Mouse (Mus musculus) embryonic facial prominence, embryonic 15.5 days (tissue): ENCODE measurements around the gene Gm10382. TPM values are rescaled to one million over a fixed set of nuclear protein-coding genes. Genes with fewer than 3 reads are reported as not detected.
"Not testable (repeated sequence)": the region's sequence is repeated elsewhere in the genome, so short reads cannot be mapped to it uniquely, and the experiment has no call there.

ENCODE experiments used
- ATAC-seq: fragments of 200-750 bp; cut with Nextera tagmentation; 2 replicates; pipeline ENCODE4 v1.8.0; 2017; ENCODE audit warnings: low read depth, moderate TSS enrichment; ENCODE audit not compliant: insufficient number of reproducible peaks, low FRiP score, low TSS enrichment
- H3K27ac ChIP-seq: fragments of 300-500 bp; sonication (generic); replicated peaks from 2 replicates; pipeline ENCODE4 v1.5.1; 2015; ENCODE audit warnings: mild to moderate bottlenecking, inconsistent platforms
- H3K27me3 ChIP-seq: fragments of 300-500 bp; sonication (generic); 2 replicates; pipeline ENCODE4 v1.6.1; 2015; ENCODE audit warnings: inconsistent platforms
- H3K36me3 ChIP-seq: fragments of 300-500 bp; sonication (generic); 2 replicates; pipeline ENCODE4 v1.6.1; 2015; ENCODE audit warnings: mild to moderate bottlenecking, inconsistent platforms
- H3K4me1 ChIP-seq: fragments of 300-500 bp; sonication (generic); 2 replicates; pipeline ENCODE4 v1.6.1; 2015; ENCODE audit warnings: inconsistent platforms
- H3K4me2 ChIP-seq: fragments of 300-500 bp; sonication (generic); replicated peaks from 2 replicates; pipeline ENCODE4 v1.6.1; 2015; ENCODE audit warnings: mild to moderate bottlenecking, inconsistent platforms
- H3K4me3 ChIP-seq: fragments of 300-500 bp; sonication (generic); replicated peaks from 2 replicates; pipeline ENCODE4 v1.5.1; 2015; ENCODE audit warnings: mild to moderate bottlenecking, inconsistent platforms
- H3K9ac ChIP-seq: fragments of 300-500 bp; sonication (generic); 2 replicates; pipeline ENCODE4 v1.6.1; 2015; ENCODE audit warnings: inconsistent platforms
- H3K9me3 ChIP-seq: fragments of 300-500 bp; sonication (generic); replicated peaks from 2 replicates; pipeline ENCODE4 v1.6.1; 2016; ENCODE audit warnings: inconsistent platforms
- WGBS: fragments of 180-500 bp; shearing (Covaris S2); methylation state at CpG from one replicate; pipeline ENCODE4 v1.1.7; 2015; 5-methylcytosine and 5-hydroxymethylcytosine counted together
- polyA plus RNA-seq: library from polyadenylated mRNA; unstranded; fragments of >200 nt; fragmentation: Nextera tagmentation; extraction: Ambion mirVana; gene quantifications from 2 replicates; pipeline ENCODE4 v1.2.1, GENCODE M21; 2015

The Gm10382 gene
- polyA plus RNA-seq, 1 experiment from 2014 or later, result 0.48 TPM

DNA sequence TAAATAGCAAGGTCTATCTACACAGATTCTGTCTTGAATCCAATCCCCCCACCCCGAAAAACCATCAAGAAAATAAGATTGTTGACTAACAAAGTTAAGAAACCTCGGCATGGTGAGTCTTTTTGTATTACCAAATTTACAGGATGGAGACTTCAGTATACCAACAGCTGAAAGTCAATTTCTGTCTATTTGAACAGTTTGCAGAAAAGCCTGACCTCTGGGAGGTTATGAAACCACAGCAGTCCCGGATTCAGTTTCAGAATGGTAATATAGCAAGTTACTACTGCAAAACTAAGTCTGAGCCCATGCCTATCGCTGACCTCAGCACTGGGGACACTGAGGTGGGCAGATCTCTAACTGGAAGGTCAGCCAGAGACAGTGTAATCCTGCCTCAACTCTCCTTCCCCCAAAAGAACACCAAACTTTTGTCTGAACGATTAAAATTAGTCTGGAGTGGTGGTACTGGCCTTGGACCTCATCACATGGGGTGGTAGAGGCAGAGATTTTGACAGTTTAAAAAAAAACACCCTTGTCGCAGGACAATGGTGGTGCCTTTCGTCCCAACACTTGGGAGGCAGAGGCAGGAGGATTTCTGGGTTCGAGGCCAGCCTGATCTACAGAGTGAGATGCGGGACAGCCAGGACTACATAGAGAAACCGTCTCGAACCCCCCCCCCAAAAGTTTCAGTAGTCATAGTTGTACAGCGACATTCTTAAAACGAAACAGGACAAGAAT, 597 bp upstream of the Gm10382 start:
- no peaks in the 10 kb centered on the region for H3K27me3 ChIP-seq
- peaks cover 21% of the 10 kb centered on the region for H3K36me3 ChIP-seq
- H3K27ac ChIP-seq, result no peak overlapping the region
- peaks cover 50% of the 10 kb centered on the region for H3K4me1 ChIP-seq
- ATAC-seq, result no peak
- H3K9me3 ChIP-seq, result no peaks in the 10 kb centered on the region
- 24% methylated on average over 13 of the region's 13 CpGs for WGBS
- H3K4me2 ChIP-seq, result peak overlapping the region; percentile 84
- peak overlapping the region; percentile 100 for H3K9ac ChIP-seq
- peak overlapping the region; percentile 100 for H3K4me3 ChIP-seq

DNA sequence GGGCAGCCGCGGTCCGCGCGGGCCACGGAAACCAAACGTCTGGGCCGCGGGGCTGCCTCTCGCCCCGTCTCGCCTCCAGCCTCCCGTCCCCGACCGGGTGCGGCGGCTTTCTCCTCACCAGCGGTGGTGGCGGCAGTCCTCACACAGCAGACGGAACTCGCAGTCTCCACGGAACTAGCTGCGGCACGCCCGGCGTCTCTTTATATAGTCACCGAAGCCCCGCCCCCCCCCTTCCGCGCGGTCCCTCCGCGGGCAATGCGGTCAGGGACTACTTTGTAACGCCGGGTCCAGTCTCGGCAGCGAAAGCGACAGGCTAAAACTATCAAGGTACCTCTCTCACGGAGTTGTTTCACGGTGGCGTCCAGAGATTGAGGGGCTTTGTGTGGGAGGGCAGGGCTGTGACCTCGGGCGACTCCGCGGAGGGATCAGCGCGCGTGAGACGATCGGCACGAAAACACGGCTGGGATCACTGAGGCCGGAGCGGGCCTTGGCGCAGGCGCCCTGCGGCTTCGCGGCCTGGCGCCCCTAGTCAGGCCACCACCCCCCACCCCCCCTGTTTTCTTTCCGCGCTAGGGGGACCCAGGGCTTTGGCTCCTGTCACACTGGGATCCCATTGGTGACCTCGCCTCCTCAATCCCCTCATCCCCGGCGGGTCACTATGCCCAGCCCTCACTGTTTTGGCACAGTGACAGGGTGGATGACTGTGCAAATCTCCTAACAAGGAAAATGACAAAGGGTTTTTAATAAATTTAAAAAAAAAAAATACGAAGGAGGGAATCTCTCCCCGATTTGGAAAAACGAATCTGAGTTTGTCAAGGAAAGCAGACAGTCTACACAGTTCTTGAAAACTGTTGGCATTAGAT, 688 bp downstream of the Gm10382 start, which contains the start of gene Ubc:
Ubc (minus strand) TSS at position 624 of the 863 bp plus-strand sequence.
- under 1% methylated on average over 64 of the region's 69 CpGs for WGBS
- Histone ChIP-seq H3K4me2 (peak within 1 kb of the TSS; percentile 84), H3K9me3 (no peaks in the 10 kb centered on the region), H3K27ac (peak within 1 kb of the TSS; percentile 99), H3K36me3 (peaks cover 12% of the 10 kb centered on the region), H3K27me3 (no peaks in the 10 kb centered on the region), H3K4me1 (peaks cover 59% of the 10 kb centered on the region), H3K9ac (peak within 1 kb of the TSS; percentile 100), H3K4me3 (peak within 1 kb of the TSS; percentile 100)
- peak; percentile 44; the same call in 1 of the 2 replicates for ATAC-seq

DNA sequence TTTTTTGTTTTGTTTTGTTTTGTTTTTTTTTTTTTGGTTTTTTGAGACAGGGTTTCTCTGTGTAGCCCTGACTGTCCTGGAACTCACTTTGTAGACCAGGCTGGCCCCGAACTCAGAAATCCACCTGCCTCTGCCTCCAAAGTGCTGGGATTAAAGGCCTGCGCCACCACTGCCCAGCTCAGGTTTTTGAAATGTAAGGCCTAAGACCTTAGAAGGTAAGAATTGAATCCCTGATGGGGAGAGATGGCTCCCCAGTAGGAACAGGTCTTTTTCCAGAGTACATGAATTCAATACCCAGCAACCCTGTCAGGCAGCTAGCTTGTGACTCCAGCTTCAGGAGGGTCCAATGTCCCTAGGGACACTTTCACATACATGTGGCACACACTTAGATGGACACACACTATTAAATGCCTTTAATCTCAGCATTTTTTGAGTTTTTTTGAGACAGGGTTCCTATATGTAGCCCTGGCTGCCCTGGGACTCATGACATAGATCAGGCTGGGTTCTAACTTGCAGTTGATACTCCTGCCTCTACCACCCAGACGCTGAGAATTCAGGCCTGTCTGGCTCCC, 1.9 kb downstream of the Gm10382 start:
- Histone ChIP-seq H3K4me3 (no peak overlapping the region), H3K4me1 (peaks cover 52% of the 10 kb centered on the region), H3K4me2 (no peak overlapping the region), H3K9me3 (no peaks in the 10 kb centered on the region), H3K27ac (peak overlapping the region; percentile 99), H3K36me3 (peaks cover under 1% of the 10 kb centered on the region), H3K9ac (no peak overlapping the region), H3K27me3 (no peaks in the 10 kb centered on the region)
- ATAC-seq, result no peak
- 85% methylated on average over 3 of the region's 3 CpGs for WGBS

DNA sequence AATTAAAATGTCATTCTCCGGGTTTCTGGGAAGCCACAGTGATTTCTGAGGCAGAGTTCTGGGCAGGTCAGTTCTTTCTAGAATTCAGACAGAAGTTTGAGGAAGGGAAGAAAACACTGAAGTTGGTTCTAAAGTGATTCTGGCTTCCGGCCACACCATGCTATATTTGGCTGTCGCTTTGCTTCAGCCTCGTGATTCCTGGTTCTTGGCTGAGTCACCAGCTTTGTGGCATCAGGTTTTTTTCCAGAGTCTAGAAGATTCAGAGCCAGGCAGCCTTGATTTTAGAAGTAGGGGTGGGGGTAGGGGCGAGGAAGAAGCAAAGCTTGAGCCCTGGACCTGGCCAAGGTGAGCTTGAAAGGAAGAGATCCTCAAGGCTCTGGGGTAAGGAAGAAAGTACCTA, 2.5 kb downstream of the Gm10382 start:
- no peaks in the 10 kb centered on the region for H3K9me3 ChIP-seq
- WGBS, result 60% methylated on average over 5 of the region's 5 CpGs
- peak overlapping the region; percentile 99 for H3K27ac ChIP-seq
- H3K4me1 ChIP-seq, result peaks cover 52% of the 10 kb centered on the region
- no peaks in the 10 kb centered on the region for H3K36me3 ChIP-seq
- ATAC-seq, result no peak
- no peak overlapping the region for H3K9ac ChIP-seq
- no peaks in the 10 kb centered on the region for H3K27me3 ChIP-seq
- H3K4me3 ChIP-seq, result no peak overlapping the region
- no peak overlapping the region for H3K4me2 ChIP-seq

DNA sequence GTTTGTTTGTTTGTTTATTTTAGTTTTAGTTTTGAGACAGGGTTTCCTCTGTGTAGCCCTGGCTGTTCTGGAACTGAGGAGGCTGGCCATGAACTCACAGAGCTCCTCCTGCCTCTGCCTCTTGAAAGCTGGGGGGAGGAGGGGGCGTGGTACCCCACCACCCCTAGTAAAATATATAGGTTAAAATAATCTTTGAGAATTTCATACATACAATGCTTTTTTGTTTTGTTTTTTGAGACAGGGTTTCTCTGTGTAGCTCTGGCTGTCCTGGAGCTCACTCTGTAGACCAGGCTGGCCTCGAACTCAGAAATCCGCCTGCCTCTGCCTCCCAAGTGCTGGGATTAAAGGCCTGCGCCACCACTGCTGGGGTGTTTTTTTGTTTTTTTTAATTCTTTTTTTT, 3.1 kb downstream of the Gm10382 start:
- ATAC-seq, H3K4me2 ChIP-seq, H3K27me3 ChIP-seq, H3K4me3 ChIP-seq, H3K9ac ChIP-seq, H3K36me3 ChIP-seq, H3K9me3 ChIP-seq: not testable (repeated sequence)
- Histone ChIP-seq H3K27ac (peak overlapping the region; percentile 99), H3K4me1 (peaks cover 52% of the 10 kb centered on the region)
- WGBS, result 93% methylated on average over 4 of the region's 4 CpGs

DNA sequence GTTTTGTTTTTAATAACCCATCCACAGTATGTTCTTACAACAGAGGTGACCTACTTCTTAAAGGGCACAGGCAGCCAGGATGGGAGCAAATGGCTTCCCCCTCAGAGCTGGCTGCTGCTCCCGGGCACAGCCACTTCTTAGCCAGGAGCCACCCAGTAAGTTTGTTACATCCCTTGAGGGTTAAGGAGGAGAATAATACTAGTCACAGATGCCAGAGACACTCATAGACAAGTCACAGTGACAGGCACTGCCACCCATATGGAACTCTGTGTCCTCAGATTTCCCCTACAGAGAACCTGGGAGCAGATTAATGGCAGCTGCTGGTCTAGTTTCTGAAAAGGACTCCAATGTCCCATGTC, 3.5 kb downstream of the Gm10382 start:
- Histone ChIP-seq H3K36me3 (no peaks in the 10 kb centered on the region), H3K27ac (peak overlapping the region; percentile 99), H3K4me1 (peaks cover 52% of the 10 kb centered on the region), H3K4me3 (peak overlapping the region; percentile 40), H3K9me3 (no peaks in the 10 kb centered on the region), H3K4me2 (peak overlapping the region; percentile 55), H3K9ac (no peak overlapping the region), H3K27me3 (no peaks in the 10 kb centered on the region)
- 16% methylated on average over 1 of the region's 1 CpGs for WGBS
- peak; percentile 0; the same call in 1 of the 2 replicates for ATAC-seq

DNA sequence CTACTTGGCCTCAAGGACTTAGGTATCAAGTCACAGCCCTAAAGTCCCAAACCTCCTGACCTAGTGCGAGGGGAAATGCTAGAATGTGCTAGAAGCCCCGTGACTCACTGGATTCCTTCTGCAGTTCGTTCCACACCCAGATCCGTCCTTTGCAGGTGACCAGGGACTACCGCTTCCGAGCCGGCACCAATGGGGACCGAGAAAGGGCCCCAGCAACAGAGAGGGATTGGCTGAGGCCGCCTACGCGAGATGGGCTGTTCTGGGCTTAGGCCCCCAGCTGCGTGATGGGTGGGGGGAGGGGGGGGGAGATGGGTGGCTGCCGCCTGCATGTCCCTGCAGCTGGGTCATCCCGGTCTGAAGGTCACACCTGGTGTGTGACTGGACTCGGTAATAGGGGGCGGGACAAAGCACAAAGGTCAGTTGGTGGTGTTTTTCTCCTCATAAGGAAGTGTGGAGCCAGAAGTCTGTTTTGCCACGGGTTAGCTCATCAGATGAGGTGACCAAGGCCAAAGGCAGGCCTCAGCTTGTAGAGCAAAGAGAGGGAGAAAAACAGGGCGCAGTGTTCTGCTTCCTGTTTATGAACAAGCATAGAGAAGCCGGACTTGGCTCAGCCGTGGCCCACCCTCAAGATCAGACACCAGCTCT, 4.0 kb downstream of the Gm10382 start:
- Histone ChIP-seq H3K36me3 (no peaks in the 10 kb centered on the region), H3K27ac (peak overlapping the region; percentile 99), H3K27me3 (no peaks in the 10 kb centered on the region), H3K9ac (peak overlapping the region; percentile 7; the same call in 1 of the 2 replicates), H3K9me3 (no peaks in the 10 kb centered on the region), H3K4me2 (peak overlapping the region; percentile 55), H3K4me3 (peak overlapping the region; percentile 40), H3K4me1 (peaks cover 51% of the 10 kb centered on the region)
- ATAC-seq, result peak; percentile 95
- under 1% methylated on average over 20 of the region's 20 CpGs for WGBS

DNA sequence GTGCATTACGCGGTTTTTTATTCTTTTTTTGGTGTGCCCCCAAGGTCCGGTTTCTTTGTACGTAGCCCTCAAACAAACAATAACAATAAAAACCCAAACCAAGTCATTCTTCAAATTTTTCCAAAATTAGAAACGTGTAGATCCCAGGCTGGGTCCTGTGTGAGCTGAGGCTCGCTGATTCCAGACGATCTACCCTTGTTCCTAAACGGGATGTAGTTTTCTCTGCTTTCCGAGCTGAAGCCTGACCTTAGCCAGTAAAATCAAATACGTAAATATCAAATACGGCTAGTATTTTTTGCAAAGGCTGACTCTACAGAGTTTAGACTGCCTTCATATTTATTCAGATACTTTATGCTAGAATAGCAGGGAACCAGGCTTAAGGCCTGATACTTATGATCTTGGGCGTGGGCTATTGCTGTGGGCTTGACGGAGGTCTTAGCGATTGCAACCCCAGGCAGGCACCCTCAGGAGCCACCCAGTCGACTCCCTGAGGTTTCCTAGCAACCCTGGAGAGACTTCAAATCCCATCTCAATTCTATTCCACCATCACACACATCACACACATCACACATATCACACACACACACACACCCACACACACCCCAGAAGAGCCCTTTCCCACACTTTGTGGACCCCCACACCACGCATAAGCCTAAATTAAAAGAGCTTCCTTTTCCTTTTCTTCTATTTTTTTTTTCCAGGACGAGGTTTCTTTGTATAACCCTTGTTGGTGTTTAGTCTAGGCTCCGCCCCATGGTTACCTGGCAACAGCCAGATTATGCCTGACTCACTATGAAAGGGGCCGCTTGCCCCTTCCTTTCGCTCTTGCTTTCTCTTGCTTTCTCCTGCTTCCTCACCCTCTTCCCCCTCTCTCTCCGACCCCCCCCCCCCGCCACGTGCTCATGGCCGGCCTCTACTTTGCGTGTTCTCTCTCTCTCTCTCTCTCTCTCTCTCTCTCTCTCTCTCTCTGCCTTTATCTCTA, 4.8 kb downstream of the Gm10382 start:
- H3K27me3 ChIP-seq, result no peaks in the 10 kb centered on the region
- peak overlapping the region; percentile 99 for H3K27ac ChIP-seq
- H3K4me1 ChIP-seq, result peaks cover 45% of the 10 kb centered on the region
- peak overlapping the region; percentile 7 for H3K9ac ChIP-seq
- WGBS, result 6% methylated on average over 21 of the region's 25 CpGs
- peak; percentile 44; the same call in 1 of the 2 replicates for ATAC-seq
- H3K4me2 ChIP-seq, result peak overlapping the region; percentile 55
- no peaks in the 10 kb centered on the region for H3K9me3 ChIP-seq
- H3K4me3 ChIP-seq, result peak overlapping the region; percentile 40
- H3K36me3 ChIP-seq, result no peaks in the 10 kb centered on the region

DNA sequence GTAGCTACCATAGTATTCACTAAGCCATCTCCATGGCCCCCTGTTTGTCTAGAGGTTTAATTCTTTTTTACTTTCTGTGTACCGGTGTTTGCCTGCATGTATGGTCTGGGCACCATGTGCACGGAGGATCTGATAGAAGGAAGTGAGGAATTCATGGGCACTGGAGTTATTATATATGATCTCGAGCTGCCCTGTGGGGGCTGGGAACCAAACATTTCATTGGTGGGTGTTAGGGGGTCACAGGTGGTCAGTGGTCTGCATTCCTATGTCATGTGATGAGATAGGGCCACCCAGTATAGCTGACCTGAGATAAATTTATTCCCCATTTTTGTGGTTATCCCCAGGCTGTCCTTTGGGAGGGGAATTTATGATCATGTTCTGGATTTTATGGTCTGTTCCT, 5.9 kb downstream of the Gm10382 start:
- peak overlapping the region; percentile 99 for H3K27ac ChIP-seq
- WGBS, result 33% methylated on average over 3 of the region's 3 CpGs
- H3K4me3 ChIP-seq, result no peak overlapping the region
- no peaks in the 10 kb centered on the region for H3K27me3 ChIP-seq
- H3K4me1 ChIP-seq, result peaks cover 45% of the 10 kb centered on the region
- H3K9me3 ChIP-seq, result no peaks in the 10 kb centered on the region
- ATAC-seq, result no peak
- H3K4me2 ChIP-seq, result peak overlapping the region; percentile 55; the same call in 1 of the 2 replicates
- H3K36me3 ChIP-seq, result no peaks in the 10 kb centered on the region
- H3K9ac ChIP-seq, result no peak overlapping the region

DNA sequence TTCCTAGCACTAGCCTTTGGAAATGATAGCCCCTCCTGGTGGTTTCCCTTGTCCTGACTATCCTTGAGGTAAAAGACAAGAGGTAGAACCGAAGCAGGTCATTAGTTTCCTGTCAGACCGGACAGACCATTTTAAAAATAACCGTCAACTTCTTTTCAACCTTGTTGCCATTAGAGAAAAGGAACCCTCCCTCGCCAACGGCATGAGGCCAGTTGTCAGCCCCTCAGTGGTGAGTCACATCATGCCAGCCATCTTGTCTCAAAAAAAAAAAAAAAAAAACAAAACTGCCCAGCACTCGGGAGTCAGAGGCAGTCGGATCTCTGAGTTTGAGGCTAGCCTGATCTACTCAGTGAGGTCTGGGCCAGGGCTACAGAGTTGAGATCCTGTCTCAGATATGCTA, 11.8 kb downstream of the Gm10382 start:
- H3K9ac ChIP-seq, result no peak overlapping the region
- no peak overlapping the region for H3K27ac ChIP-seq
- ATAC-seq, result no peak
- H3K27me3 ChIP-seq, result no peaks in the 10 kb centered on the region
- H3K4me2 ChIP-seq, result no peak overlapping the region
- 44% methylated on average over 7 of the region's 7 CpGs for WGBS
- peaks cover 4% of the 10 kb centered on the region; the same call in 1 of the 2 replicates for H3K4me1 ChIP-seq
- H3K36me3 ChIP-seq, result no peaks in the 10 kb centered on the region
- H3K4me3 ChIP-seq, result no peak overlapping the region
- H3K9me3 ChIP-seq, result no peaks in the 10 kb centered on the region
